Mouse (Mus musculus): Measurements from ENCODE around the gene Fes.

DNA sequence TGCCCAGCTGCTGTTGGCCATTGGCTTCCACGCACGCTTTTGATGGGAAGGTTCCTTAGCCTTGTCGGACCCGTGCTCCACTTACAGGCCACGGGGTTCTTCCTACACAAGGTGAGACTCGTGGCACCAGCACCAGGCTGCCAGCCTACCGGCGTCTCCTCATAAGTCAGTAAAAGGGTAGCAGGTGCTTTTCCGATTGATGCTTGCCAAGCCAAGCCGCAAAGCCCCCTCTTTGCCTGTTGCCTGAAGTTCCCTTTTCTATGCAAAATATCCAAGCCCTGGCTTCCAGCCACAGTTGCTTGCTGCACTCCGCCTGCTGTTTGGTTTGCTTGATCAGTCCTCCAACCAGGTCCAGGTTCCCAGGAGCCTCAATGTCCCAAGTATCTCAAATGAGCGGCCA is 13.9 kb downstream of the Fes start:
- TF ChIP-seq CTCF (IDR thresholded peaks at IDR 0.05; ENCODE audit: low read depth, low read length) (no peak), GATA2 (IDR thresholded peaks at IDR 0.05; ENCODE audit: borderline replicate concordance, low read depth, low read length) (no peak)
